Mouse (Mus musculus): ENCODE data around the gene Mpp3. TPM values are rescaled to one million over a fixed set of nuclear protein-coding genes. Genes with fewer than 3 reads are reported as not detected.

Mpp3 gene
- polyA plus RNA-seq, 1 experiment from 2014 or later, result 62.7 TPM

DNA sequence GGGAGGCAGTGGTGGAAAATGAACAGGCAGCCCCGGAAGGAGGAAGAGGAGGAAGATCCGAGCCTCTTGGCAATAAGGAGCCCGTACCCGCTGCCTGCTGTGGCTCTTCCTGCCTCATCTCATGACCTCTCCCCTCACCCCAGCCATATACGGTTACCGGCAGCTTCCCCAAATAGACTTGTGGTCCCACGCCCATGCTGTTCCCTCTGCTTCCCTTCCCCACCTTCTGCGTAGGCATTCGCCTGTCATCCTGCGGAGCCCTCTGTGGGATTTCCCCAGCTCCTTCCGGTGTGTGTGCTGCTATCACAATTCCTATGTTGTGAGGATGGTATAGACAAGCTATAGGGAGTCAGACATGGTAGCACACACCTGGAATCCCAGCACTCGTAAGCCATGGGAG is 46.4 kb downstream of the Mpp3 start:
- ATAC-seq, result no peak
- no peak overlapping the region for H3K4me2 ChIP-seq (ENCODE audit: low read length)
- peaks cover 11% of the 10 kb centered on the region for H3K36me3 ChIP-seq (ENCODE audit: control insufficient read depth, insufficient read depth, low read length)
- H3K27me3 ChIP-seq (replicated peaks; ENCODE audit: control insufficient read depth, insufficient read depth, low read length), result no peaks in the 10 kb centered on the region
- H3K9me3 ChIP-seq (ENCODE audit: control insufficient read depth, low read length), result no peaks in the 10 kb centered on the region
- no peak overlapping the region for H3K4me3 ChIP-seq (ENCODE audit: low read length)
- H3K4me1 ChIP-seq (ENCODE audit: control insufficient read depth, insufficient read depth, low read depth, low read length), result peaks cover 13% of the 10 kb centered on the region
- 90% methylated on average over 12 of the region's 12 CpGs for WGBS
- H3K9ac ChIP-seq (ENCODE audit: low read depth, low read length), result no peak overlapping the region
- H3K27ac ChIP-seq (ENCODE audit: low read depth, low read length), result no peak overlapping the region

GRCm38 (mm10) chr11:101980603-101981157 is 47.6 kb downstream of the Mpp3 start:
- no peaks in the 10 kb centered on the region for H3K27me3 ChIP-seq (replicated peaks; ENCODE audit: control insufficient read depth, insufficient read depth, low read length)
- no peak overlapping the region for H3K4me2 ChIP-seq (ENCODE audit: low read length)

DNA sequence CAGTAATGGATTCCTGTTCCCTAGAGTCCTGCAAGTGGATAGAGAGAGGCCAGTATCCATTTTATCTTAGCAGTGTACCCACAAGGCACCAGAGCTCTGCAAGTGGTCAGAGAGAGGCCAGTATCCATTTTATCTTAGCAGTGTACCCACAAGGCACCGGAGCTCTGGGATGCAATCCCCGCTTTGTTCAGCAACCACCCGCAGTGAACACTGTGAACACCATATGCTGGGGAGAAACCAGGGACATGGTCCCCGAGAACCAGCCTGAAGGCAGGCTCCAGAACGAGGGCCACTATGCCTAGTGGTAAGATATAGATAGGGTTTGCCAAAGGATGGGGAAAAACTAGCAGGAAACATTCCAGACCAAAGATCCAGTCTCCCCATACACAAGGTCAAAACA is 49.1 kb downstream of the Mpp3 start:
- WGBS, result 88% methylated on average over 5 of the region's 5 CpGs
- no peak overlapping the region for H3K4me3 ChIP-seq (ENCODE audit: low read length)
- no peaks in the 10 kb centered on the region for H3K9me3 ChIP-seq (ENCODE audit: control insufficient read depth, low read length)
- no peak overlapping the region for H3K9ac ChIP-seq (ENCODE audit: low read depth, low read length)
- ATAC-seq, result no peak
- no peak overlapping the region for H3K4me2 ChIP-seq (ENCODE audit: low read length)
- no peaks in the 10 kb centered on the region for H3K27me3 ChIP-seq (replicated peaks; ENCODE audit: control insufficient read depth, insufficient read depth, low read length)
- H3K4me1 ChIP-seq (ENCODE audit: control insufficient read depth, insufficient read depth, low read depth, low read length), result peaks cover 8% of the 10 kb centered on the region
- H3K36me3 ChIP-seq (ENCODE audit: control insufficient read depth, insufficient read depth, low read length), result peaks cover 11% of the 10 kb centered on the region
- no peak overlapping the region for H3K27ac ChIP-seq (ENCODE audit: low read depth, low read length)

More at GRCm38 (mm10) chr11:101980603-101981157, 47.6 kb downstream of the Mpp3 start:
- Histone ChIP-seq H3K9me3 (ENCODE audit: control insufficient read depth, low read length) (no peaks in the 10 kb centered on the region), H3K4me3 (ENCODE audit: low read length) (no peak overlapping the region), H3K27ac (ENCODE audit: low read depth, low read length) (no peak overlapping the region), H3K9ac (ENCODE audit: low read depth, low read length) (no peak overlapping the region), H3K36me3 (ENCODE audit: control insufficient read depth, insufficient read depth, low read length) (peaks cover 11% of the 10 kb centered on the region), H3K4me1 (ENCODE audit: control insufficient read depth, insufficient read depth, low read depth, low read length) (peaks cover 13% of the 10 kb centered on the region)
- ATAC-seq, result no peak
- 78% methylated on average over 9 of the region's 9 CpGs for WGBS

DNA sequence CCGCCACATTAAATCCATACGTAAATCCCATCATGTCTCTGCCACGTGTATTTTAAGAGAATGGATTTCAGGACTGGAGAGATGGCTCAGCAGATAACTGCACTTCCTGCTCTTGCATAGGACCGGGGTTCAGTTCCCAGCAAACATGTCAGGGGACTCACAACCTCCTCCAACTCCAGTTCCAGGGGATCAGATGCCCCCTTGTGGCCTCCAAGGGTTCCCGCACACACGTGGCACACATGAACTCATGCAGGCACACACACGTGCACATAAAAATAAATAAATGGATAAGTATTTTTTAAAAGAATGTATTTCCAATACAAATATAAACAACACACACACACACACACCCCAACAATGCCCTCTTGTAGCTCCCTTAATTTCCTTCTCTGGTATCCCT is 51.3 kb downstream of the Mpp3 start:
- H3K27me3 ChIP-seq (replicated peaks; ENCODE audit: control insufficient read depth, insufficient read depth, low read length), result no peaks in the 10 kb centered on the region
- H3K4me1 ChIP-seq (ENCODE audit: control insufficient read depth, insufficient read depth, low read depth, low read length), result no peaks in the 10 kb centered on the region
- H3K9me3 ChIP-seq (ENCODE audit: control insufficient read depth, low read length), result no peaks in the 10 kb centered on the region
- no peak overlapping the region for H3K4me2 ChIP-seq (ENCODE audit: low read length)
- 96% methylated on average over 7 of the region's 7 CpGs for WGBS
- no peak overlapping the region for H3K4me3 ChIP-seq (ENCODE audit: low read length)
- H3K9ac ChIP-seq (ENCODE audit: low read depth, low read length), result no peak overlapping the region
- no peak overlapping the region for H3K27ac ChIP-seq (ENCODE audit: low read depth, low read length)
- ATAC-seq, result no peak
- H3K36me3 ChIP-seq (ENCODE audit: control insufficient read depth, insufficient read depth, low read length), result peaks cover 11% of the 10 kb centered on the region

- Histone ChIP-seq H3K4me3 (ENCODE audit: low read length) (no peak overlapping the region), H3K27ac (ENCODE audit: low read depth, low read length) (no peak overlapping the region), H3K9me3 (ENCODE audit: control insufficient read depth, low read length) (no peaks in the 10 kb centered on the region), H3K27me3 (replicated peaks; ENCODE audit: control insufficient read depth, insufficient read depth, low read length) (no peaks in the 10 kb centered on the region), H3K9ac (ENCODE audit: low read depth, low read length) (no peak overlapping the region), H3K4me1 (ENCODE audit: control insufficient read depth, insufficient read depth, low read depth, low read length) (no peaks in the 10 kb centered on the region), H3K4me2 (ENCODE audit: low read length) (no peak overlapping the region), H3K36me3 (ENCODE audit: control insufficient read depth, insufficient read depth, low read length) (peaks cover 1% of the 10 kb centered on the region; the same call in 1 of the 2 replicates)
- no peak for ATAC-seq
- 56% methylated on average over 9 of the region's 9 CpGs for WGBS
Measured at GRCm38 (mm10) chr11:101974923-101975322, 53.3 kb downstream of the Mpp3 start.

GRCm38 (mm10) chr11:101974181-101974580 is 54.1 kb downstream of the Mpp3 start:
- no peak for ATAC-seq

DNA sequence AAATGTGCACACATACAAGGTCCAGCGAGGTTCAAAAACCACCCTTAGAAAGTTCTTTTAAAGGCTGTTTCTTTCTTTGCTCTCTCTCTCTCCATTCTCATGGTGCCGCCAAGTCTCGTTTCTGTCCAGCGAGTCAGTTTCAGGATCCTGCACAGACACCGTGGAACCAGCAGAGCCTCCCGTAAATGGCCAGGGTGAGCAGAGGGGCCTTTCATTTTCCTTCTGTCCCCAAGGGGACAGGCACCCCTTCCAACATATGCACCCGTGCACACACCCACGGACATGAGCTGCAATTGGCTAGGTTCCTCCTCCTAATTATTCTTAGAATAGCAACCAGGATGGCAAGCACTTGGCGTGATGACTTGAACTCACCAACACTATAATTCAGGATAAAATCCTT is 54.8 kb downstream of the Mpp3 start:
- Histone ChIP-seq H3K4me2 (ENCODE audit: low read length) (no peak overlapping the region), H3K36me3 (ENCODE audit: control insufficient read depth, insufficient read depth, low read length) (no peaks in the 10 kb centered on the region; the same call in 1 of the 2 replicates), H3K4me1 (ENCODE audit: control insufficient read depth, insufficient read depth, low read depth, low read length) (no peaks in the 10 kb centered on the region), H3K9ac (ENCODE audit: low read depth, low read length) (no peak overlapping the region), H3K27ac (ENCODE audit: low read depth, low read length) (no peak overlapping the region), H3K9me3 (ENCODE audit: control insufficient read depth, low read length) (no peaks in the 10 kb centered on the region), H3K27me3 (replicated peaks; ENCODE audit: control insufficient read depth, insufficient read depth, low read length) (no peaks in the 10 kb centered on the region), H3K4me3 (ENCODE audit: low read length) (no peak overlapping the region)
- ATAC-seq, result no peak
- 83% methylated on average over 9 of the region's 9 CpGs for WGBS

More at GRCm38 (mm10) chr11:101974181-101974580, 54.1 kb downstream of the Mpp3 start:
- 57% methylated on average over 6 of the region's 6 CpGs for WGBS
- Histone ChIP-seq H3K9me3 (ENCODE audit: control insufficient read depth, low read length) (no peaks in the 10 kb centered on the region), H3K4me2 (ENCODE audit: low read length) (no peak overlapping the region), H3K4me1 (ENCODE audit: control insufficient read depth, insufficient read depth, low read depth, low read length) (no peaks in the 10 kb centered on the region), H3K27ac (ENCODE audit: low read depth, low read length) (no peak overlapping the region), H3K4me3 (ENCODE audit: low read length) (no peak overlapping the region), H3K36me3 (ENCODE audit: control insufficient read depth, insufficient read depth, low read length) (no peaks in the 10 kb centered on the region; the same call in 1 of the 2 replicates), H3K27me3 (replicated peaks; ENCODE audit: control insufficient read depth, insufficient read depth, low read length) (no peaks in the 10 kb centered on the region), H3K9ac (ENCODE audit: low read depth, low read length) (no peak overlapping the region)

DNA sequence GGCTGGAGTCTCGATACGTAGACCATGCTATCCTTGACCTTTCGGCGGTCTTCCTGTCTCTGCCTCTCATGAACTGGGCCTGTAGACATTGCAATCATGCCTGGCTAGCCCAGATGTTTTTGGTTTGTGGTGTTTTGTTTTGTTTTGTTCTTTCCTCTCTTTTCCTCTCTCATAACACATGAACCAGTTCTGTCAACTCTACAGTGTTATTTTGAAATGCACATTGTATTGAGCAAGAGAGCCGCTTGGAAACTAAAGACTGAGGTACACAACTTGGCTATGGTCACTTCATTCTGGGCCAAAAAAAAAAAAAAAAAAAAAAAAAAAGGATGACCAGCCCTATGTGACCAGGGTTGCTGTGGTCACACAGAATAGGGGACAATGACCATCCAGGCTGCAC is 55.6 kb downstream of the Mpp3 start:
- no peak overlapping the region for H3K9ac ChIP-seq (ENCODE audit: low read depth, low read length)
- WGBS, result 96% methylated on average over 5 of the region's 5 CpGs
- H3K4me3 ChIP-seq (ENCODE audit: low read length), result no peak overlapping the region
- H3K9me3 ChIP-seq (ENCODE audit: control insufficient read depth, low read length), result no peaks in the 10 kb centered on the region
- no peak overlapping the region for H3K4me2 ChIP-seq (ENCODE audit: low read length)
- H3K27me3 ChIP-seq (replicated peaks; ENCODE audit: control insufficient read depth, insufficient read depth, low read length), result no peaks in the 10 kb centered on the region
- H3K36me3 ChIP-seq (ENCODE audit: control insufficient read depth, insufficient read depth, low read length), result no peaks in the 10 kb centered on the region; the same call in 1 of the 2 replicates
- ATAC-seq, result no peak
- no peaks in the 10 kb centered on the region for H3K4me1 ChIP-seq (ENCODE audit: control insufficient read depth, insufficient read depth, low read depth, low read length)
- no peak overlapping the region for H3K27ac ChIP-seq (ENCODE audit: low read depth, low read length)

DNA sequence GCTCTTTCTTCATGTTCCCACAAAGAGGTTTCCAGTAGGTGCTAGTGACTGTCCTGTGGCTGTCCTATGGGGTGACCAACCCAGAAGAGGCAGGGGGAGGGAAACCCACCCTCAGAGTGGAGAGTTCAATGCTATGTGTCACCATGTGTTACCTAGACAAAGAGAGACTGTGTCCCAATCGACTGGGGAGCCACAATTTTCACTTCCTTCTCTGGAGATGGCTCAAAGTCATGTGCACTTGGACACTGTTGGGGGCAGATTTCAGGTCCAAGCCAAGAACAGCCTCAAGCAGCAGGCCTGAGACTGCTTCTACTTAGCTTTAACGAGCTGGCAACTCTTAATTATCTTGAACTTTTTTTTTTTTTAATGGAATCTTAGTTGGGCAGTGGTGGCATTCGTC is 56.2 kb downstream of the Mpp3 start:
- no peak overlapping the region for H3K4me3 ChIP-seq (ENCODE audit: low read length)
- no peak overlapping the region for H3K4me2 ChIP-seq (ENCODE audit: low read length)
- no peak overlapping the region for H3K27ac ChIP-seq (ENCODE audit: low read depth, low read length)
- no peak overlapping the region for H3K9ac ChIP-seq (ENCODE audit: low read depth, low read length)
- no peaks in the 10 kb centered on the region; the same call in 1 of the 2 replicates for H3K36me3 ChIP-seq (ENCODE audit: control insufficient read depth, insufficient read depth, low read length)
- no peaks in the 10 kb centered on the region for H3K9me3 ChIP-seq (ENCODE audit: control insufficient read depth, low read length)
- ATAC-seq, result no peak
- H3K4me1 ChIP-seq (ENCODE audit: control insufficient read depth, insufficient read depth, low read depth, low read length), result no peaks in the 10 kb centered on the region
- 81% methylated on average over 3 of the region's 3 CpGs for WGBS
- no peaks in the 10 kb centered on the region for H3K27me3 ChIP-seq (replicated peaks; ENCODE audit: control insufficient read depth, insufficient read depth, low read length)
